Mouse (Mus musculus) ES-Bruce4 (cell line): ENCODE data around the gene Kif1c.

ENCODE experiments used
- CTCF ChIP-seq: IDR thresholded peaks from one replicate; pipeline ENCODE4 v1.8.1; 2011; ENCODE audit warnings: low read depth, low read length
- EP300 ChIP-seq: IDR thresholded peaks from 2 replicates; pipeline ENCODE4 v1.6.1; 2011; ENCODE audit warnings: low read depth, low read length; ENCODE audit not compliant: insufficient read depth
- POLR2A ChIP-seq: IDR thresholded peaks from one replicate; pipeline ENCODE4 v1.8.1; 2011; ENCODE audit warnings: low read length; ENCODE audit not compliant: insufficient read depth

DNA sequence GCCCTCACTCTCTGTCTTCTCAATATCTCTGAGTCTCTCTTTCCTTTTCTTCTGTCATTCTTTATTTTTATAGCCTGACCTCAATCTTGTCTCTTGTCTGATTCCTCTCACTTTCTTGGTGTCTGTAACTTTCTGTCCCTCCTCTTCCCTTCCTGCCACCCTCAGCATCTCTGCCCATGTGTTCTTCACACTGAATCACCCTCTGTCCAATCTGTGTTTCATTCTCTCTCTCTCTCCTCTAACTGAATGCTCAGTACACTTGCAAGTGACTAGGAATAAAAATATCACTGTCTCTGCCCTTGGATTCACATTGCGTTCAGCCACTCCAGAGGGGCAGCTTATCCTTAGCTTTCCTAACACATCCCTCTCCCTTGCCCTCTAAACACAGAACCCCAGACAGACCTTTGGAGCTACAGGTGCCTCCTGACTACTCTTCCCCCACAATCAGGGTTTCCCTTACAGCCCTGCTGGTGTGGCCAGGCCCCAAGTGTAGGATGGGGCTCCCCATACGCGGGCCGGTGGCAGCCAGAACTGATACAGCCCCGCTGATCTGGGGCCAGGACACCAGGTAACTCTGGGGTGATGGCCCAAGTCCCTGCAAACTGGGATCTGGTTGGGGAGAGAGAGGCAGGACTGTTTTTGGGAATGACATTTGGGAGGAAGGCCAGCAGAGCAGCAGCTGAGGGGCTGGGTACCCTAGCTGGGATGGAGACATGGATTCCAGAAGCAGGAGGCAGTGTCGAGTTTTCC lies 1.8 kb downstream of the Kif1c start:
- TF ChIP-seq POLR2A (no peak), CTCF (no peak), EP300 (no peak)
